Mouse (Mus musculus) myocyte (in vitro differentiated cells): ENCODE results near the gene Pakap.

ENCODE experiments used
- CEBPB ChIP-seq: IDR thresholded peaks from 2 replicates; pipeline ENCODE4 v1.6.1; 2011; ENCODE audit warnings: mild to moderate bottlenecking, moderate library complexity; ENCODE audit not compliant: poor library complexity, insufficient read depth, severe bottlenecking
- E2F4 ChIP-seq: IDR thresholded peaks from one replicate; pipeline ENCODE4 v1.6.1; 2011; ENCODE audit warnings: mild to moderate bottlenecking, control low read depth, moderate library complexity; ENCODE audit not compliant: insufficient read depth
- MYOD1 ChIP-seq, 3 experiments: IDR thresholded peaks; one replicate each; pipeline ENCODE4 v1.6.1; 2011; ENCODE audit warnings: control low read depth in 2 of 3, low read depth in 2 of 3, mild to moderate bottlenecking in 2 of 3, moderate library complexity in 1 of 3; ENCODE audit not compliant: insufficient read length in 2 of 3, control insufficient read depth in 1 of 3
- MYOG ChIP-seq, 3 experiments: IDR thresholded peaks; one replicate each; pipeline ENCODE4 v1.6.1; 2011; ENCODE audit warnings: control low read depth in 2 of 3, low read depth in 2 of 3, mild to moderate bottlenecking in 2 of 3; ENCODE audit not compliant: insufficient read length in 2 of 3, control insufficient read depth in 1 of 3, insufficient read depth in 1 of 3
- POLR2A ChIP-seq: IDR thresholded peaks from one replicate; pipeline ENCODE4 v1.6.1; 2011; ENCODE audit warnings: low read depth, mild to moderate bottlenecking, control low read depth, moderate library complexity; ENCODE audit not compliant: insufficient read length
- POLR2AphosphoS2 ChIP-seq: IDR thresholded peaks from one replicate; pipeline ENCODE4 v1.6.1; 2011; ENCODE audit warnings: low read depth, control low read depth; ENCODE audit not compliant: insufficient read length

GRCm38 (mm10) chr4:57769007-57769406 is 201.0 kb downstream of the Pakap start:
- TF ChIP-seq MYOD1 (IDR thresholded peaks at IDR 0.05; ENCODE audit: control insufficient read depth in 1 of 3, insufficient read length in 2 of 3, low read depth in 2 of 3) (peak in 2 of 3 experiments; percentile 62 to 73), E2F4 (no peak), POLR2A (no peak), POLR2AphosphoS2 (no peak), CEBPB (no peak), MYOG (IDR thresholded peaks at IDR 0.05; ENCODE audit: control insufficient read depth in 1 of 3, insufficient read depth in 1 of 3, insufficient read length in 2 of 3, low read depth in 2 of 3) (peak in 2 of 3 experiments; percentile 38 to 59)
